Mouse (Mus musculus): Measurements from ENCODE around the gene Zfyve28. TPM values are rescaled to one million over a fixed set of nuclear protein-coding genes. Genes with fewer than 3 reads are reported as not detected.

The Zfyve28 gene
- polyA plus RNA-seq, 1 experiment: 42.2 TPM

GRCm38 (mm10) chr5:34183156-34183880 is 104.9 kb downstream of the Zfyve28 start:
- Histone ChIP-seq H3K4me1 (ENCODE audit: control insufficient read depth, insufficient read depth, low read length) (peaks cover 22% of the 10 kb centered on the region), H3K27ac (ENCODE audit: insufficient read depth, low read length) (peak overlapping the region; percentile 71), H3K4me3 (ENCODE audit: insufficient read depth, low read length) (no peak overlapping the region)
- TF ChIP-seq CTCF (IDR thresholded peaks at IDR 0.05; ENCODE audit: extremely low read depth, insufficient read depth, low read length) (no peak), POLR2A (IDR thresholded peaks at IDR 0.05; ENCODE audit: extremely low read depth, insufficient read depth, low read length) (no peak)

GRCm38 (mm10) chr5:34182486-34182885 is 105.8 kb downstream of the Zfyve28 start:
- peaks cover 22% of the 10 kb centered on the region for H3K4me1 ChIP-seq (ENCODE audit: control insufficient read depth, insufficient read depth, low read length)
- peak overlapping the region; percentile 66 for H3K27ac ChIP-seq (ENCODE audit: insufficient read depth, low read length)
- H3K4me3 ChIP-seq (ENCODE audit: insufficient read depth, low read length): no peak overlapping the region
- TF ChIP-seq POLR2A (IDR thresholded peaks at IDR 0.05; ENCODE audit: extremely low read depth, insufficient read depth, low read length) (no peak), CTCF (IDR thresholded peaks at IDR 0.05; ENCODE audit: extremely low read depth, insufficient read depth, low read length) (no peak)

DNA sequence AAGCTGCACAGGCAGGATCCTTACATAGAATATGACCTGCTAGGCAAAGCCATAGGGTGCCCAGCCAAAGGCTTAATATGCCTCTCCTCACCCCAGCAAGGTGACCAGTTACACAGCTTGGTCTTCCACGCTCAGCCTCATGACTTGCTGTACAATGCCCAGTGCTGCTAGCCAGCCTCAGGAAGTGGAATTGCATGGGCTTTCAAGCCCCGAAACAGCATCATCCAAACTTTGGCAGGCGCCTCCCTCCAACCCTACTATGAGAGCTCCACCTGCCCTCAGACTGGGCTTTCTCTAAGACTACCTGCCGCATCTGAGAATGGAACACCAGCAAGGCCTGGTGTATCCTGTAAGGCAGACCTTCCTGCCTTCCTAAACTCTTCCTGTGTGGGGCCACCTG is 110.4 kb downstream of the Zfyve28 start:
- Histone ChIP-seq H3K27ac (ENCODE audit: insufficient read depth, low read length) (no peak overlapping the region), H3K4me3 (ENCODE audit: insufficient read depth, low read length) (no peak overlapping the region), H3K4me1 (ENCODE audit: control insufficient read depth, insufficient read depth, low read length) (peaks cover 10% of the 10 kb centered on the region)
- TF ChIP-seq CTCF (IDR thresholded peaks at IDR 0.05; ENCODE audit: extremely low read depth, insufficient read depth, low read length): no peak
- no peak for TF ChIP-seq POLR2A (IDR thresholded peaks at IDR 0.05; ENCODE audit: extremely low read depth, insufficient read depth, low read length)

DNA sequence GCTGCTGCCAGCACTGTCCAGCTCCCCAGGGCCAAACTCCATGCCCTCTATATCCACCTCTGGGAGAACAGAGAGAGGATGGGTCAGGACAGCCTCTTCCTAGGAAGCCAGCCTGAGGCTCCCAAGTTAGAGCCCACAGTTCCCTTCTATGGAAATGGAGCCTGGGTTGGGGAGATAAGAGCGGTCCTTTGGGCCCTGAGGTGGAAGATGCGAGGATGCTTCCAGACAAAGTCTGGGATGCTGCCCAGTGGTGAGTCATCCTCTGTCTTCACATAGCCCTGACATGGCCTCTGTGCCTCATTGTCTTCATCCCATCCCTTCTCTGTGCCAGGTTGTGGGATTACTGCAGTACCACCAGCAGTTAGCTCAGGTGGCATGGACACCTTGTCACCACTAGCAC is 111.2 kb downstream of the Zfyve28 start:
- peaks cover 6% of the 10 kb centered on the region for H3K4me1 ChIP-seq (ENCODE audit: control insufficient read depth, insufficient read depth, low read length)
- H3K27ac ChIP-seq (ENCODE audit: insufficient read depth, low read length): no peak overlapping the region
- H3K4me3 ChIP-seq (ENCODE audit: insufficient read depth, low read length): no peak overlapping the region
- no peak for TF ChIP-seq POLR2A (IDR thresholded peaks at IDR 0.05; ENCODE audit: extremely low read depth, insufficient read depth, low read length)
- no peak for TF ChIP-seq CTCF (IDR thresholded peaks at IDR 0.05; ENCODE audit: extremely low read depth, insufficient read depth, low read length)

GRCm38 (mm10) chr5:34176691-34177090 is 111.6 kb downstream of the Zfyve28 start:
- H3K27ac ChIP-seq (ENCODE audit: insufficient read depth, low read length): no peak overlapping the region
- H3K4me3 ChIP-seq (ENCODE audit: insufficient read depth, low read length): no peak overlapping the region
- peaks cover 5% of the 10 kb centered on the region for H3K4me1 ChIP-seq (ENCODE audit: control insufficient read depth, insufficient read depth, low read length)
- TF ChIP-seq POLR2A (IDR thresholded peaks at IDR 0.05; ENCODE audit: extremely low read depth, insufficient read depth, low read length) (no peak), CTCF (IDR thresholded peaks at IDR 0.05; ENCODE audit: extremely low read depth, insufficient read depth, low read length) (no peak)

DNA sequence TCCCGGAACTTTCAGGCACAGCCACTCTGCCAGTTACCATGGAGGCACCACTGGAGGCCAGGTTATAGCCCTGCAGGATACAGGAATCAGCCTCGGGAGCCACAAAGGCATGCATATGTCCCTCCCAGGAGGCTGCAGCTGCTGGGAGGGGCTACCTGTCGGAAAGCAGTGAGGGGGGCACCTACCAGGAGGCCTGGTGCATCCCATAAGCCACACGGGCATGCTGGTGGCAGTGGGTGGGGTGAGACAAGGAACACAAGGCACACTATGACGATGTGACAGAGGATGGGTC is 112.9 kb downstream of the Zfyve28 start:
- H3K27ac ChIP-seq (ENCODE audit: insufficient read depth, low read length): no peak overlapping the region
- H3K4me3 ChIP-seq (ENCODE audit: insufficient read depth, low read length): no peak overlapping the region
- H3K4me1 ChIP-seq (ENCODE audit: control insufficient read depth, insufficient read depth, low read length): peaks cover 1% of the 10 kb centered on the region; the same call in 1 of the 2 replicates
- TF ChIP-seq POLR2A (IDR thresholded peaks at IDR 0.05; ENCODE audit: extremely low read depth, insufficient read depth, low read length) (no peak), CTCF (IDR thresholded peaks at IDR 0.05; ENCODE audit: extremely low read depth, insufficient read depth, low read length) (no peak)

DNA sequence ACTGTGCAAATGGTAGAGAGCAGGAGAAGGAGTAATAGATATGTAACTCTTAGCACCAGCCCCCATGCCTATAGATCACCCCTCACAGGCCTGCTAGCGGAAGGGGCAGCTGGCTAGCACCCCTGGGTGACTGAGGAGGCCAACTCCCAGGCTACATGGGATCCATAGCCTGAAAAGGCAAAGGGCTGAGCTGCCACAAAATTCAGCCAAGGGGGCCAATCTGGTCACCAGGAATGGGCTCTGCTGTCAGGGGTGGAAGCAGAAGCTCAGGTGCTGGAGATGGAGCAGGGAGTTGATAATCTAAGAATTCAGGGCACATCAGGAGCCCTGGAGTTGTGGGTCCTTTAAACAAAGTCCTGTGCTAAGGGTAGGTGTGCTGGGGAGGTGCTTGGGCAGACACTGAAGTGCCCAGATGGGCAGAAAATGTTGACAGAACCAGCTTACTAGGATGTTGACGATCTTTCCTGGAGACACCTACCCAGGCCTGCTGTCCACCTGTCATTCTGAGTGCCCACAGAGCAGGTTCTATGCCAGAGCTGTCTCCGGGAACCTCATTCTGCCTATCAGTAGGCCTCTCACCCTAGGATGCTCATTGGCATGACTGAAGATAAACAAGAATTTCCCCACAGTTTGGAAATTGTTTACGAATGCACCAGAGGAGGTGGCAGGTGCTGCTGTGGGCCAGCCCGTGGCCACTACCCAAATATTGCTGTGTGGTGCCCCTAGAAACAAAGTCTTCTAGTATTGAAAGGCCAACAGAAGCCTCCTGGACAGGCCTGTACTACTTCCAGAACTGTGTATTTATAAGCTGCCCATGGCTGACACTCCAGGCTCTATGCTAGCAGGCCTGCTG is 113.5 kb downstream of the Zfyve28 start:
- H3K4me1 ChIP-seq (ENCODE audit: control insufficient read depth, insufficient read depth, low read length): peaks cover 1% of the 10 kb centered on the region; the same call in 1 of the 2 replicates
- no peak overlapping the region for H3K4me3 ChIP-seq (ENCODE audit: insufficient read depth, low read length)
- no peak overlapping the region for H3K27ac ChIP-seq (ENCODE audit: insufficient read depth, low read length)
- TF ChIP-seq CTCF (IDR thresholded peaks at IDR 0.05; ENCODE audit: extremely low read depth, insufficient read depth, low read length) (no peak), POLR2A (IDR thresholded peaks at IDR 0.05; ENCODE audit: extremely low read depth, insufficient read depth, low read length) (no peak)

GRCm38 (mm10) chr5:34174021-34174420 is 114.2 kb downstream of the Zfyve28 start:
- Histone ChIP-seq H3K4me3 (ENCODE audit: insufficient read depth, low read length) (no peak overlapping the region), H3K27ac (ENCODE audit: insufficient read depth, low read length) (no peak overlapping the region), H3K4me1 (ENCODE audit: control insufficient read depth, insufficient read depth, low read length) (peaks cover 1% of the 10 kb centered on the region; the same call in 1 of the 2 replicates)
- no peak for TF ChIP-seq POLR2A (IDR thresholded peaks at IDR 0.05; ENCODE audit: extremely low read depth, insufficient read depth, low read length)

- H3K4me1 ChIP-seq (ENCODE audit: control insufficient read depth, insufficient read depth, low read length): peaks cover 1% of the 10 kb centered on the region; the same call in 1 of the 2 replicates
- TF ChIP-seq CTCF (IDR thresholded peaks at IDR 0.05; ENCODE audit: extremely low read depth, insufficient read depth, low read length) (no peak), POLR2A (IDR thresholded peaks at IDR 0.05; ENCODE audit: extremely low read depth, insufficient read depth, low read length) (no peak)
- peak overlapping the region; percentile 72 for H3K27ac ChIP-seq (ENCODE audit: insufficient read depth, low read length)
- no peak overlapping the region for H3K4me3 ChIP-seq (ENCODE audit: insufficient read depth, low read length)
These were observed 117.5 kb downstream of the Zfyve28 start for GRCm38 (mm10) chr5:34170726-34171125.

GRCm38 (mm10) chr5:34169954-34170353 is 118.3 kb downstream of the Zfyve28 start:
- Histone ChIP-seq H3K27ac (ENCODE audit: insufficient read depth, low read length) (peak overlapping the region; percentile 79), H3K4me3 (ENCODE audit: insufficient read depth, low read length) (peak overlapping the region; percentile 70), H3K4me1 (ENCODE audit: control insufficient read depth, insufficient read depth, low read length) (peaks cover 1% of the 10 kb centered on the region; the same call in 1 of the 2 replicates)
- TF ChIP-seq POLR2A (IDR thresholded peaks at IDR 0.05; ENCODE audit: extremely low read depth, insufficient read depth, low read length) (no peak), CTCF (IDR thresholded peaks at IDR 0.05; ENCODE audit: extremely low read depth, insufficient read depth, low read length) (no peak)
